Mouse (Mus musculus): ENCODE results near the gene Iah1.

GRCm38 (mm10) chr12:21306721-21307120 lies 9.5 kb upstream of the Iah1 start:
- TF ChIP-seq POLR2A (IDR thresholded peaks at IDR 0.05; ENCODE audit: low read depth, low read length) (no peak), CTCF (IDR thresholded peaks at IDR 0.05; ENCODE audit: extremely low read depth, insufficient read length, insufficient replicate concordance, low read depth, low read length) (no peak)

All from small intestine, adult 2 months (tissue).